Mouse (Mus musculus) thymus, postnatal 4 days (tissue): ENCODE results near the gene Pin4.

Experiments used
- DNase-seq: peaks from one replicate; pipeline ENCODE4 v3.0.0; 2021

Pin4 gene

DNA sequence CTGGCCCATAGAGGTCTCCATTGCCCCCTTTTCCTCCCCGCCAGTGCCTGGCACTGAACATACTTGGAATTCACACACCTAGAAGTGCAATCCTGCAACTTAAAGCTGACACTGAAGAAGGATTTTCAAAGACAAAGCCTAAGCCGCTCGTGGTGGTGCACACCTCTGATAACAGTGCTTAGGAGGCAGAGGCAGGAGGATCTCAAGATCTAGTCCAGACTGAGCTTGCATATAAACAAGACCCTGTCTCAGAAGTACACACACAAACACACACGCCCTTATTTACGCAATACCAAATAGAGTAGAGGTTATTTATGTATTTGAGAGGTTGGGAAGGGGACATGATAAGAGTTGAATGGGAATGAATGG is 38.2 kb downstream of the Pin4 start:
- no peak for DNase-seq

DNA sequence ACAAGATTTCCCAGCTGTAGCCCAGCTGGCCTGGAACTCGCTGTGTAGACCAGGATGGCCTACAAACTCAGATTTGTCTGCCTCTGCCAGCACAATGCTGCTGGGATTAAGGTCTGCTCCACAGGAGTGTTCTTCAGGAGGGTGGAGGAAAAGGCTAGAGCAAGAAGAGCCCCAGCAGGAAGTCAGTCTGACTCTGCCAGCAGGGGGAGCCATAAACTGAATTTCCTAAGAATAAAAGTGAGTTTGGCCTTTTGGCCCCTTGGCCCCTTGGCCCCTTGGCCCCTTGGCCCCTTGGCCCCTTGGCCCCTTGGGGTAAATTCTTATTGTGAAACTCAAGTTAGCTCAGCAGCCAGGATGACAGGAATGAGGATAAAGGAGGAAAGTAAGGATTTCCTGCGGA is 40.5 kb downstream of the Pin4 start:
- peak; percentile 67 for DNase-seq

DNA sequence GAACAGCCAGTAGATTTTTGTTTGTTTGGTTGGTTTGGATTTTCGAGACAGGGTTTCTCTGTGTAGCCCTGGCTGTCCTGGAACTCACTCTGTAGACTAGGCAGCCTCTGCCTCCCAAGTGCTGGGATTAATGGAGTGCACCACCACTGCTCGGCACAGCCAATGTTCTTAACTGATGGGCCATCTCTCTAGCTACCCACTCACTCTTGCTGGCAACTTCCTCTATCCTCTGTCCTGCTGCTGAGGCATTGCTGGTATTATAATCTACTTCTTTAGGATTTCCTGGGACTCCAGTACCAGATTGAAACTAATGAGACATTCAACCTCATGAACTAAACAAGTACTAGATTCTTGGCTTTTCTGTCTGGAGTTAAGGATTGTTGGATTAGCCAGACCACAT is 41.3 kb downstream of the Pin4 start:
- DNase-seq: no peak

DNA sequence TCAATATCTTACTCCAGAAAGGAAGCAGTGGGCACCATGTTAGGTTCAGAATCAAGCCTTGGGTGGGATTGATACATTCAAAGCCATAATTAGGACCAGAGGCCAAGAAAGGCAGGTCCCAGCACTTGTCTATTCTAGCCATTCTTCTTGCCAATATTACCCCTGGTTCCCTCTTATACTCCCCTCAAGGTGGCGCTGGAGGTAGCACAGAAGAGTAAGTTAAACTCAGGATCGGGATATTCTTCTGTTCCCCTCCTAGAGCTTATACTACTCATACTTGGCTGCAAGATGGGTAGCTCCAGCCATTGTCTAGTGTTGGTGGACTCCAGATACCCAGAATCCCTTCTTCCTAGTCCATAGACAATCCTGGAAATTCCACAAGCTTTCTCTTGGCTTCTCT is 43.8 kb downstream of the Pin4 start:
- DNase-seq: peak; percentile 14

DNA sequence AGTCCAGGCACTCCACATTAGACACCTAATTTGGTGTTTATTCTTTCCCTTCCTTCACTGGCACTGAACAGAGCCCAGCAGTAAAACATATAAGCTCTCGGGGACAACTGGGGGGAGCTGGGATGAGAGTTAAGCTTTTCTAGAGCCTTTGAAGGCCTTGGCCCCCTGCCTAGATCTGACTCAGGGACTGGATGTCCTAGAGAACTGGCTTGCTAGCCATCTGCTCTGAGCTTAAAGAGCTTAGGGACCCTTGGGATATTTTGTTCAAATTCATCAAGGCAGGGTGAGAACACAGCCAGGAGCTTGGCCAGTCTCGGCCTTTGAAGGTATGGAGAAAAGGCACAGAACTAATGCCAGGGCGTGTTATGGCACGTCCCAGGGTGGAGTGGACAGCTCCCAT is 44.3 kb downstream of the Pin4 start:
- no peak for DNase-seq

DNA sequence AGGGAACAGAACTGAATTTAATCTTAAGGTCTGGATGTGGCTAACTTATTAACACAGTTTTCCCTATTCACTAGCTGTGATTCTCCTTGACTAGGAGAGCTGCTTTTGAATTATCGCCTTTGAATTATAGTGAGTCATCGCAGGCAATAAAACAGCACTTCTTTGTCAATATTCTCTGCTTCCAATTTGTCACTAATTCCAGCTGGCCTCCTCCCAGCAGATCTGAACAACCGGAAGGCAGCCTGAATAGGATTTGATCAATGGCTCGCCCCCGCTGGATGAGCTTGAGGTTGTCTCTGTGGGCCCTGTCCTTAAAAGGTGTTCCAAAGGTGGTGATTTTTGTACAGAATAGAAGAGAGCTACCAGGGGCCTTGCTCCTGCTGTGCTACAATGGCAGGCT is 47.3 kb downstream of the Pin4 start:
- DNase-seq: no peak

DNA sequence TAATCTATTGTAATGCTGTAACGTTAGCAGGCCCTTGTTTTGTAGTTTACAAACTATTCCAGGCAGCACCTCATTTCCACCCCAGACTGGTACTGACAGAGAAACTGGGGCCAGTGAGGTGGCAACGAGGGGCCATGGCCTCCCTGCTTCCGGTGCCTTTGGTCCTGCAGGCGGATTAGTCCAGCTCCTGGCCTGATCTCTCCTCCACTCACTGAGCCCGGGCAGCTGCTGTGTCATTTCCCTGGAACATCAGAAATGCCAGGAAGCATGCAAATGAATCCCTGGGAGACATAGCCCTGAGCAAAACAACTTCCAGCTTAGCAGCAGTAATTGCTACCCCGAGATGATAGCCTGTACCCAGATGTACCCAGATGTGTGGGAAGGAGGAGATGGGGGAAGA is 47.7 kb downstream of the Pin4 start:
- DNase-seq: no peak

DNA sequence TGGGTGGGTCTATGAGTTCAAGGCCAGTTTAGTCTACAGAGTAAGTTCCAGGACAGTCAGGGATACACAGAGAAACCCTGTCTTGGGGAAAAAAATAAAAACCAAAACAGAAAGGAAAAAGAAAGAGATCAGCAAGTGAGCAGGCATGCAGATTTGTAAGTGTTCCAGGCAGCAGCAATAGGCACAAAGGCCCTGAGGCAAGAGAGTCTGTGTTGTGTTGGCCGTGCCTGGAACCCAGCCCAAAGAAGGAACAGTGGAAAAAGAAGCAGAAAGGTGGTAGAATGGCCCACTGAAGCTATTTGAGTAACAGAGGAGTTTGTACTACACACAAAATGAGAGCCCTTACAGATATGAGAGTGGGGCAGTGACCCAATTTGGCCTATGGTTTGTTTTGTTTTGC is 50.5 kb downstream of the Pin4 start:
- no peak for DNase-seq

DNA sequence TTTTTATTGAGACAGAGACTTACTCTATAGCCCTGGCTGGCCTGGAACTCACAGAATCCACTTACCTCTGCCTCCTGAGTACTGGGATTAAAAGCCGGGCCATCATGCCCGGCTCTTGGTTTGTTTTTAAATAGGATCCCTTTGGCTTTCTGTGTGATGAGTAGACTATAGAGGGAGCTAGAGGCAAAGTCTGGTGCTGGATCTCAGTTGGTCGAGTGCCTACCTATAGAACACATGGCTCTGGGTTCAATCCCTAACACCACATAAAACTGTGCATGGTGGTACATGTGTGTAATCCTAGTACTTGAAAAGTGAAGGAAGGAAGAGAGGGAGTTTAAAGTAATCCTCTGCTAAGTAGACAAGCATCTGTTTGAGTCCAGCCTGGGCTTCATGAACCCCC is 50.9 kb downstream of the Pin4 start:
- DNase-seq: no peak

DNA sequence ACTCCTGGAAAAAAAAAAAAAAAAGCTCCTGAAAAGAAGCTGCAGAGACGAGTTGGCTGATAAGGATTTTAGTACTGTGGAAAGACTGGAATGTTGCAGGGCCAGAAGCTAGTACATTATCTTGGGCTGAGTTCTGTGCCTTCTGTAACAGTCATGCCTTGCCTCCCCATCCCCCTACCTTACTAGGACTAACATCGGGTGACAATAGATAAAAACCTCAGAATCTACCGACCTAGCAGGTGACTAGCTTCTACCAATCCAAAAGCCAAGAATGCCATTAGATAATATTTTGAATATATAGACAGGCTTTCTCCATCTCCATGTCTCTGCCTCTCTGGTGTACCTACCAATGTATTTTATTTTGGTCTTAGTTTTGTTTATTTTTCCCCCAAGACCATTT is 51.7 kb downstream of the Pin4 start:
- DNase-seq: no peak

DNA sequence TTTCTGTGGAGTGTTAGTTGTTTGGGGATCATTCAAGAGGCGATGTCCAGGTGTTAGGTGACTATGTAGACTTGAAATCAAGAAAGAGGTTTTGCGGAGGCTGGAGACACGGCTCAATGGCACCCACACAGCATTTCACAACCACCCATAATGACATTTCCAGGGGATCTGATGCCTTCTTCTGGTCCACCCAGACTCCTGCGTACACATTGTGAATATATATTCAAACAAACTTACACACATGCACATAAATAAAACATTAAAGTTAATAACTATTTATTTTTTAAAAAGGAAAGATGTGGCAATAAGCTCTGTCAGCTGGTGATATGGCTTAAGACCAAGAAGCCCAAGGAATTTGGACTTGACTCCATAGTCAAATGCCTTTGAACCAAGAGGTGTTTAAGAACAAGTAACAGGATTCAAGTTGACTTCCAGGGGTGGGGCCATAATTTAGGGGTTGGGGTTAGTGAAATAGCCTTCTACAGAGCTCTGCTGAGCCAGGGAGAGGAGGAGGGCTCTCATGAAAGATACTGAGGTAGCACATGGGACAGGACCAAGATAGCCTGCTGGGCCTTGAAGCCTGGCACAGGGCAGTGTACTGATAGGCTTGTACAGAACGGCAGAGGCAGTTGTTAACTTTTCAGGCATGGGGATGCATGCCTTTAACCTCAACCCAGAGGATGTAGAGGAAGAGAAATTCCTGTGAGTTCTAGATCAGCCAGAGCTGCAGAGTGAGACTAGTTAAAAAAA is 56.5 kb downstream of the Pin4 start:
- no peak for DNase-seq
